Mouse (Mus musculus) cerebellum, adult (tissue): ENCODE data around the gene Gm10310.
"Not testable (repeated sequence)": the region's sequence is repeated elsewhere in the genome, so short reads cannot be mapped to it uniquely, and the experiment has no call there.

Experiments
- ATAC-seq: cut with Nextera tagmentation; 2 replicates; pipeline ENCODE4 v1.9.2; 2017; ENCODE audit warnings: mild to moderate bottlenecking, moderate library complexity, mixed read lengths; ENCODE audit not compliant: insufficient number of reproducible peaks, low FRiP score, low TSS enrichment

The Gm10310 gene

GRCm38 (mm10) chr10:129984962-129985361 is at the start of gene Gm10310:
Gene Gm10310, minus strand, starts transcription at chr10:129985062.
- ATAC-seq, result not testable (repeated sequence)

DNA sequence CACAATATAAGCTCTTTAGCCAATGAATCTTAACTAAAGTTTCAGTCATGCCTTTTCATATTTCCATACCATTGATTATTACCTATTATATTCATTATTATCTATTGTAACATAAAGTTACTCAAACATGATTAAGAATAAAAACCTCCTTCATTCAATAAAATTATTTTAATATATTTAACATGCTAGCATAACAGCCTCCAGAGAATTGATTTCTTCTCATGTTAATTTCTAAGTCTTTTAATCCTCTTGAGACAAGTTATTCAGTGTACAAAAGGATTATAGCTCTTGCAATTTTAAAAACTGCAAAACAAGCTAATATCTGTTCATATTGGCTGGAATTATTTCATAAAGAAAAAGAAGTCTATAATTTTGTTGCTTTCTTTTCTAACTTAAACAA is 45.2 kb upstream of the Gm10310 start, which contains the start of gene Olfr821:
Gene Olfr821 (plus strand): TSS at position 301 of the 400 bp plus-strand sequence.
- ATAC-seq, result no peak

GRCm38 (mm10) chr10:130012321-130012720 is 27.5 kb upstream of the Gm10310 start, which contains the start of gene Olfr820:
Gene Olfr820, plus strand, starts transcription at chr10:130012621.
- ATAC-seq, result no peak

DNA sequence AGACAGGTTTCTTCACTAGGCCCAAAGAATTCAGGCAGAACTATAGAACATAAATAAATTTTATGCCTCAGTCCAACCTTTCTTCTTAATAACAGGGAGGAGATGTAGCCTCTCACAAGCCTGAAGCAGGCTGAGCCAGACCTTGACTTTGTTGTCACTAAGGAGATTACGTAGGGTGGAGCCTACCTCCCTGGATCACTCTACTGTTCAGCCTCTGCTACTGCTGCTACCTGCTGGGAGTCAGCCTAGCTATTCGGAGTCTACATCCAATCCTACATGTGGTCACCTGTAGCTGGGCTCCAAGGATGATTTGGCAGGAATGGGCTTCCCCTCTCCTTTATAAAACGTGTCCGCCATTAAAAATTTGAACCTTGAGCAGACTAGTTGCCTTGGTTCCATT is 20.5 kb upstream of the Gm10310 start:
- not testable (repeated sequence) for ATAC-seq

DNA sequence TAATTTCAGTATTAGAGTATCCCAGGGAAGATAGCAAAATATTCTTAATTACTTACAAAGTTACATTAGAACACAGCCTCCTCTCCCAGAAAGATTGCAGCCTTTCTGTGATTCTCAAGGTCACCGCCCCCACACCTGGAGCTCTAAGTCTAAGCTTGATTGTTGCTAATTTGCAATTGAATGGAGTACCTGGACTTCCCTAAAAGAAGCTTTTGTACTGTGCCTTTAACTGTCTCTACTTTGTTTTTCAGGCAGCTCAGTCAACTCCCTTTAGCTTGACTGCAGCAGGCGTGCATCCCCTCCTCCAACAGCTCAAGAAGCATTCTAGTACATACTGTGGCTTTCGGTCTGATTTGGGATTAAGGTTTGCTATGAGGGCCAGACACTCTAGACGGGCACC is 19.2 kb upstream of the Gm10310 start:
- not testable (repeated sequence) for ATAC-seq

DNA sequence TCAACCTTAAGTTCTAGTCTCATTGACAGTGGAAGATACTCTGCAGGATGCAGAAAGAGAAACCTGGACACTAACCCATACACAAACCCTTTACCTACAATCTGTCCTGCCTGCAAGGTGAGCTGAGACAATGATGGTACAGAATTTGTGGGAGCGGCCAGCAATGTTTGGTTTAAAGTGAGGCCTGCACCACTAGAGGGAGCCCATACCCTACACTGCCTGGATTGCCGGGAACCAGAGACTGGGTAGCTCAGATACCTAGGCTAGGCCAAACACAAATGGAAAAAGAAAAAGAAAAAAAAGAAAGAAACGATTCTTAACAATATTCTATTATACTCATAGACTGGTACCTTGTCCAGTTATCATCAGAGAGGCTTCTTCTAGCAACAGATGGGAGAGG is 3.0 kb downstream of the Gm10310 start:
- ATAC-seq, result not testable (repeated sequence)

- ATAC-seq, result not testable (repeated sequence)
Observed at GRCm38 (mm10) chr10:129976040-129976439, 8.8 kb downstream of the Gm10310 start, which contains the start of gene Olfr247. Gene Olfr247, minus strand, starts transcription at chr10:129976140.

GRCm38 (mm10) chr10:129972994-129973393 is 11.9 kb downstream of the Gm10310 start:
- ATAC-seq, result not testable (repeated sequence)

- ATAC-seq, result not testable (repeated sequence)
Observed at GRCm38 (mm10) chr10:129967166-129967565, 17.7 kb downstream of the Gm10310 start, which contains the start of gene Olfr819. Gene Olfr819, minus strand, starts transcription at chr10:129967266.

DNA sequence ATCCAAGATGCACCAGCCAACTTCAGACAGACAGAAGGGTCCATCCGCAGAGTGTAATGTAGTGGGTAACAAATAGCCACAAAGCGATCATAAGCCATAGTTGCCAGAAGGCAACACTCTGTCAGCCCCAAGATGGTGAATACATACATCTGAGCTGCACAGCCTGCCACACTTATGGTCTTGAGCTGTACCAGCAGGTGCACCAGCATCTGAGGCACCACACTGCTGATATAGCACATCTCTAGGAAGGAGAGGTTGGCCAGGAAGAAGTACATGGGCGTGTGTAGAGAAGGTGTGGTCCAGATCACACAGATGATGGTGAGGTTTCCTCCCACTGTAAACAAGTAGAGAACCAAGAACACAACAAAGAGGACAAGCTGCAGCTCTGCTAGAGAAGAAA is 18.6 kb downstream of the Gm10310 start:
- not testable (repeated sequence) for ATAC-seq

DNA sequence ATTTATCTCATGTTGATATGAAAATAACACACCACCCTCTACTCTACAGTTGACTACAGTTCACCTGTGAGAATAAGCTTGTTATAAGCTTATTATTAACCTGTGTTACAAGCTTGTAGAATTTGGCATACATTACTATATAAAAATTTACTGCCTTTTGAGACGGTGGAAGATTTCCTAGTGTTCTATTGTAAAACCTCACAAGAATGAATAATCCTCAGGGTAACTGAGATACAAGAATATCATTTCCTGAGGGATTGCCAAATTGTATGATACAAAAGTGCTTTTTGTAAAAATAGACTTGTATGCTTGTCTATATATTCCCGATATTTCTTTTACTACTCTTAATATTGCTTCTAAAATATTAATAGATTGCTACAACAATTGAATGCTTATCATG is 35.9 kb downstream of the Gm10310 start, which contains the start of gene Olfr818:
Gene Olfr818 (minus strand): TSS at position 101 of the 400 bp plus-strand sequence.
- ATAC-seq, result no peak
